Mouse (Mus musculus) skeletal muscle tissue, adult 2 months (tissue): ENCODE measurements at regions not wholly inside any gene's neighbourhood (a gene's known extent, or its start where the extent isn't known, plus 50 kb on each side); places are given as distances from the start of the nearest gene placed in this dataset.
"Not testable (repeated sequence)": the region's sequence is repeated elsewhere in the genome, so short reads cannot be mapped to it uniquely, and the experiment has no call there.

Experiments
- DNase-seq: peaks from one replicate; pipeline ENCODE4 v3.0.0-alpha.2; 2012; ENCODE audit warnings: low read depth, low spot score

DNA sequence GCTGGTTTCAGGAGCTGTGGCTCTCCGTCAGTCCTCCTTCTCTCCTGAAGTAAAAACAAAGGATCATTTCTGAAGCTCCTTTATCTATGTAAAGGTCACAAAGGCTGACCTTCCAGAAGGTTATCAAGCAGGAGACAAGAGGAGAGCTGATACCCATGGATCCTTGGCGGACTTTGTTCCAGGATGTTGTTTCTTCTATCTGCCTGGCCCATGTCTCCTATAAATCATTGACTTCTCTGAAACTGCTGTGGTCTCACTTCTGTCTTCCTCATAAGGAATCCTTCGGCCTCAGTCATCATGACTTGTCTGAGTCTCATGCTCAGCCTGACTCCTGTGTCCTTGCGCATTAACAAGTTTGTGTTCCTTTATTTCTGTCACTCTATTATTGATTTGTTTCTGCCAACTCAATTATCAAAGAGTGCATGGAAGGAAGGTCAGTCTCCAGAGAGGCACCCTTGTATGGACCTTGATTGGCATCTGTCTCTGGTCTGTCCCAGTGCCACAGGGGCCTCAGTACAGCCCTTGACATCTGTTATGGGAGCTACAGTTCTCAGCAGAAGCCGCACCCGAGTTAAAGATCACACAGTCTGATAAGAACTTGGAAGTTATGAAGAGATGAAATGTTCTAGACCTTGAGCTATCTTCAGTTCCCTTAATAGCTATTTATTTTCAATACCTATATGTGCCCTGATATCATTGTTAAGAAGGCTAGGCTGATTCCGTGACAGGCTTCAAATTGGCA is 53.2 kb upstream of the Dazl start:
- no peak for DNase-seq

DNA sequence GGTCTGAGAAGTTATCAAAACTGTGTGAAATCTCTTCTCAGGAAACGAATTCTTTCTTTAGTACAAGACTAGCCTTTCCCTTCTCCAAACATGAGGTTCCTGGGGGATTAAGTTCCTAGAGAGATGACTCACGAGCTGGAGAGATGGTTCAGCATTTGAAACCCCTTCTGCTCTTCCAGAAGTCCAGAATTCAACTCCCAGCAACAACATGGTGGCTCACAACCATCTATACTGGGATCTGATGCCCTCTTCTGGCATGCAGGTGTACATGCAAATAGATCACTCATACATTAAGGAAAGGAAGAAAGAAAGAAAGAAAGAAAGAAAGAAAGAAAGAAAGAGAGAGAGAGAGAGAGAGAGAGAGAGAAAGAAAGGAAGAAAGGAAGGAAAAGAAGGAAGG is 60.4 kb upstream of the Dazl start:
- not testable (repeated sequence) for DNase-seq

DNA sequence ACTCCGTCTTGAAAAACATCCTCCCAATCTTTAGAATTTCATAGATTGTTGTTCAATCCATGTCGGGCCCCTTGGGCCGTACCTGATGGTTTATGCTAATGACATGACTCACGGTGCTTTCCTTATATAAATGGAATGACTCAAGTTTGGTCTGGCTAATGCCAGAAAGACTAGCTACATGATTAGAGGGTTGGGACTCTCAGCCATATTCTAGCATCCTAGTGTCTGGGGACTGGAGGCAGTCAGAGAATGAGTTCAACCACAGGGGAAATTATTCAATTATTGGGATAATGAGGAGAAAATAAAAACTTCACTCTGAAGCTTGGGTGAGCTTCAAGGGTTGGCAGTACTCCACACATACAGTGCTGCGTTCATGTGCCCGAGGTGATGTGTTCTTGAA is 60.9 kb upstream of the Dazl start:
- no peak for DNase-seq

DNA sequence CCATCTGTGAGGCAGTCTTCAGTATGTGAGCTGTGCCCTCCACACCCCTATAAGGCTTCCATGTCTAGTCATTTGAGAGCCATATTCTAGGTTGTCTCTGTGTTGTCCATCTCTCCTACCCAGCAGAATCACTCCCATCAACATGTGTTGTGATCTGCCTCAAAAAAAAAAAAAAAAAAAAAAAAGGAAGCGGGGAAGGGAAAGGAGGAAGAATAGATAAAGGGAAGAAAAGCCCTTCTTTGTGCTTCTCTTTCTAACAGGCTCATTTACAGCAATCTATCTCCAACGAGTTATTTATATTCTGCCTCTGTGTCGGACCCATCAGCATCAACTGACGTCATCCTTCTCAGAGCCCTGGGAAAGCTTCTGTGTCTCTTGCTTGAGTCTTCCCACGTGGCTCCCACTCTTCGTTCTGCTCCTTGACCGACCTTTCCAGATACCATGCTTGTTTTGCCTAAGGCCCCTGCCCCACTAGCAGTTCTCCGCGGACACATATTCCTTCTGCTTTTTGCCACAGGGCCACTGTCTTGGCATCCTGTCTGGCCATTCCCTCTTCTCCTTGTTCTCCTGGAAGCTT is 68.3 kb upstream of the Dazl start:
- no peak for DNase-seq

DNA sequence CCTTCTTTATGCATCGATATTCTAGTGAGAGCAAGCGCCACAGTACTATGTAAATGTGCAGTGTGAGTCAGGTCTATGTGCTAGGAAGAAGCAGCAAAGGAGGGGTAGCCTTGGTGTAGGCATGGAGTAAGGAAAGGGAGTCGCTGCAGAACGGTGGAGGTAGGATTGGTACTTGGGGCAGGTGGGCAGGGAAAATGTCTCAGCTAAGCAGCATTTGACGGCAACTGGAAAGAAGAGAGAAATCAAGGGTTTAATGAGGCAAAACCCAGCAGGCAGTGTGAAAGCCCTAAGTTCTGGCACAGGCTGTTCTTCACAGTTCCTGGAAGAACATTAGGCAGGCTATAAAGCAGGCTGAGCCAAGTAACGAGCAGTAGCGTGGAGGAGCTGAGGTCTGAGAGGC is 72.0 kb upstream of the Dazl start:
- no peak for DNase-seq

DNA sequence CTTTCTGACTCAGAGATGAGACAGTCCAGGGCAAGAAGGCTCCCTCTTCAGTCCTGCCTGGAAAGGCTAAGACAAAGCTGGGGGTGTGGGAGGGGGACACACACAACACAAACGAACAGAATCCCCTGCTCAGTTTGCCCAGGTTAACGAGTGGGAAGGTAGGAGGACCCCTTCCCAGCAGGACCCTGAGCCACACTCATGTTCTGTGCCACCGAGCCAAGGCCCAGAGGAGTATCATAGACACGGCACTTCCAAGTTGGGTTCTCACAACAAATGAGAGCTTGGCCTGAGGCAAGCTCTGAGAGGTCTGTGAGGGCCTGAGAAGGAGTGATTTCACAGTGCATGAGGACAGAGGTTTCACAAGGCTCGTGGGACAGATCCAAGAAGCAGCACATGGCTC is 72.7 kb upstream of the Dazl start:
- DNase-seq = no peak

DNA sequence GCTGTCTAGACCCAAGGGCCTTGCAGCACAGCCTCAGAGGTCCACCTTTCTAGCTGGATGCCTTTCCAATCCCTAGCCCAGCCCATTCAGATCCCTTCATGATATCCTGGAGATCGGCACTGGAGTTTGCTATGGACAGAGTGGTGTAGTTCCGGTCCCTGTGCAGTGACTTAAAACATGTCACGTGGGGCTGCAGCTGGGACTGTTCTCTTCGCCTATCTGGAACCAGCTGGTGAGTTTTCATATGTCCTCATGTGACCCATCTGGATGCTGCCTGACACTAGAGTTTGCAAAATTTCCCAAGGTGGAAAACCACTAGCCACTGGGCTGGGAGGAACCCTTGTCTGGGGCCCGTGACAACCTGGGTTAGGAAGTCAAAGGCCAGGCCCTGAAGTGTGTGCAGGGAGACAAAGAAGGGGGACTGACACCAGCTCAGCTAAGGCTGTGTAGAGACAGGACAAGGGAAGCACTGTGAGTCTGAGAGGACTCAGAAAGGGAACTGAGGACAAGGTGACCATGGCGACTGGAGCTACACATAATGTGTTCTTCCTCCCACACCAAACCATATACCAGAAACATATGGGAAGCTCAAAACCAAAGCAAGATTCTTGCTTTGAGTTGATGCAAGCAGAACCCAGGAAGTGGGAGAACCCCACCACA is 75.9 kb upstream of the Dazl start:
- peak; percentile 54 for DNase-seq

DNA sequence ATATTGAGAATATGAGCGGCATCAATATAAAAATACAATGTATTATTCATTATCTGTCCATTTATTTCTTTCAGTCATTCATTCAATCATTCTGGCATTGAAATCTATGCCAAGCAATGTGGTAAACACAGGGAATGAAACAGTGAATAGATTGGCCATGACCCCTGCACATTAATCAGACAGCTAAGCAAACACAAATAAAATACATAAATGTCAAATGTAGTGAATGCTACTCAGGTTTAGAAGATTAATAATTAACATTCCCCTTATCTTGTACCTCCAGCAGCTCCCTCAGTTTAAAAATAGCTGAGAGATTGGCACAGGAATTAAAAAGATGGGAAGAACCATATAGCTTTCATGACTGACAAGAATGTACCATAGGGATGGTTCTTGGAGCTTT is 77.0 kb upstream of the Dazl start:
- no peak for DNase-seq

DNA sequence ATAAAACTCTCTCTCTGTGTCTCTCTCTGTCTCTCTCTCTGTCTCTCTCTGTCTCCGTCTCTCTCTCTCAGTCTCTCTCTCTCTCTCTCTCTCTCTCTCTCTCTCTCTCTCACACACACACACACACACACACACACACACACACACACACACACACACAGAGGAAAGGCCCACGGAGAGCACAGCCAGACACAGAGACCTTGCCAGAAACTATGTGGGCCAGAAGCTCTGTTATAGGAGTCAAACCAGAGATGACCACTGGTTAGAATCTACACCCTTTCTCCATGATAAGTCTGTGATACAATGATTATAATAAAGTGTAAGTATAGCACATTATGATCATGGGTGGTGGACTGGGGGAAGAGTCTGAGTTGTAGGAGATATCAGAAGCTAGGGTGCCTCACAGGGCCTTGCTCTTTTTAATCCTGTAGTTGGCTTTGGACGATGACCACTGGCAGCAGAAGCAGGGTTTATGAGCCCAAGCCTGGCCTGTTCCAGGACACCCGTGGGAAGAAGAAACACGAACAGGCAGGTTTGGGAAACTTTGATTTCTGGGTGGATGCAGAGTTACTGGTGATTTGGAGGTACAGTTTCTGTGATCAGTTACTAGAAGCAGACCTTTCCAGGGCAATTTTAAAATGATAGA is 80.2 kb upstream of the Dazl start:
- no peak for DNase-seq

DNA sequence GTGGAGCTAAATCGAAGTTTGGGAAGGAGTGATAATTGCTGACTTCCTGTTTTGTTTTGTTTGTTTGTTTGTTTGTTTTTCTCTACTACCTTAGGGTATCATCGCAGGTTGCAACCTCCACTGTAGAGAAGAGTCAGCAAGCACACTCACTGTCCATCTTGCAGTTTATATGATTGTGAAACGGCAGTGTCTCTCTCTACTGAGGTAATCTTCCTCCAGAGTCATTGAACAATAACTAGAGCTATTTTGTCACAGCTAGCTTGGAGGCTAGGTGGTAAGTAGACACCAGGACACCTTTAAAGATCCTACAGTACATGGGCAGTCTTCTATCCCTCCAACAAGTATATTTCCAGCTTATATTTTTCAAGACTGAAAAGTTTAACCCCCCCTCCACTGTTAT is 82.0 kb upstream of the Dazl start:
- DNase-seq = no peak

DNA sequence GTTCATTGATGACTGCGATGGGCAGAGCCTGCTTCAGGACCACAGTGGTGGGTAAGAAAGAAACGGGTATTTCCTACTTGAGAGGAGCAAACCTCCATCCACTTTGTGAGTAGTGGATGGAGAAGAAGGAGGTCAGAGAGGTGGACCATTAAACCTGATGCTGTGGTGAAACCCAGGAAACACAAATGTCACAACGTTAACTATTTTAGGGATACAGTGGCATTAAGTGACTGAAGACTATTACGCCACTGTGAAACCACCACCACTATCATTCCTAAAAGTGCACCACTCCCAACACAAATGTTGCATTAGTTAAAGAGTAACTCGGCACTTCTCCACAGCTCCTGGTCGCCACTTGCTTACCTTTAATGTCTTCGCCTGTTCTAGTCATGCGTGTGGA is 83.3 kb upstream of the Dazl start:
- no peak for DNase-seq

DNA sequence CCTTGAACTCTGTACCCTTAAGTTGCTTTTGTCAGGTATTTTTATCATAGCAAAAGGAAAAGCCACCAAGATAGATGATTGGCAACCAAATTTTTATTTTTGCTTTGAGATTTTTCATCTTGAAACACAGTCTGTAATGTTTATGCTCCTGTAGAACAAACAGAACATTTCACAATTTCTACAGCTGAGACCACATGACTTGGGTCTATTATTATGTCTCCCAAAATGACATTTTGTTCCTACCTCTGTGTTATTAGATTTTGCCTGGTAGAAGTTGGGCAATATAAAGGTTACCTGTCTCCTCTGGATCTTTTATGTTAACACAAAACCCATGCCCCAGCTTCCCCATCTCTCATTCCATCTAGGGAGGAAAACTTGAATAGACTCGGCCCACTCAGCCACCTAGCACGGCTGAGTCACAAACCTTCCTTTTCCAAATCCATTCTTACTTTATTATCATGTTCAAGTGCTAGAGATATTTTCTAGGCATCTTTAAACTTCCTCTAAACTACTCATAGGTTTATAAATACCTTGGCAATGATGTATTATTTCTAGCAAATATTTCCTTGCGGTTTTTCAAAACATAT is 84.8 kb upstream of the Dazl start:
- DNase-seq = no peak

DNA sequence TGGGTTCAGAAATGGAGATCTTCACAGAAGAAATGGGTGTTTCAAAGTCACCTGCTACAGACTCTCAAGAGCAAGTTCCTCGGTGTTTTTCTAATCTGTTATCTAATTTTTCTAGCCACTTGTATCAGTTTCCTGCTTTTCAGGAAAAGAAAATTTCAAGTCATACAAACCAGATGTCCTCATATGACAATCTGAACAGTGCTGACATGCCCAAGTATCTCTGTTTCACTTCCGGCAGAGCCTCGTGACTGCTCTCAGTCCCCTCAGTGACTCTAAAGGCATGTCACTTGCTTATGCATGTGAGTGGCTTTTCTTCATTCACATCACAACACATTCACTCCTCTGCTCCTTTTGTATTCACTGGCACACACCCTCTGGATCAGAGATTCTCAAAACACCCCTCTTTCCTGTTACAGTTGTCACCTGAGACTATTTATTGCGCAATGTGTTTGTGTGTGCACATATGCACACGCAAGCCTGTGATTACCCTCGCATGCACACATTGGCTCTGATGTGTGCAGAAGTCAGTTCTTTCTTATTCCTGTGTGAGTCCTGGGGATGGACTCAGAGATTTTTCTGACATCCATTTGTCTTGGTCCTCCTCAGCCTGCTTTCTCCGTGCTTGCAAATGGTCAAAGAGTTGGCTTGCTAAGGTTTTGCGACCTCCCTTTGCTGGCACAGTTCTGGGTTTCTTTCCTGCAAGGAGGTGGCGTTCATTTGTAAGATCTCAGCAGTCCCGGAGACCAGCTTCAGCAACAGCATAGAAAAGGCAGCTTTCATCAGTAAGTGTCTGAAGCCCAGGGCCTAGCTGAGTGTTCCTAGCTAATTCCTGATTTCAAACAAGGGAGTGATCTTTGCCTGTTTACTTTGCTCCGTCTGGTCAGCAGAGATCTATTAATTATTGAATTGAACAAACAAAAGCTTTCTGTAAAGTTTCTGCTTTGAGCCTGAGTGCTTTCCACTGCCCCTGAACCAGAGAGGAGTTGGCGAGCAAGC is 95.6 kb upstream of the Dazl start:
- no peak for DNase-seq

DNA sequence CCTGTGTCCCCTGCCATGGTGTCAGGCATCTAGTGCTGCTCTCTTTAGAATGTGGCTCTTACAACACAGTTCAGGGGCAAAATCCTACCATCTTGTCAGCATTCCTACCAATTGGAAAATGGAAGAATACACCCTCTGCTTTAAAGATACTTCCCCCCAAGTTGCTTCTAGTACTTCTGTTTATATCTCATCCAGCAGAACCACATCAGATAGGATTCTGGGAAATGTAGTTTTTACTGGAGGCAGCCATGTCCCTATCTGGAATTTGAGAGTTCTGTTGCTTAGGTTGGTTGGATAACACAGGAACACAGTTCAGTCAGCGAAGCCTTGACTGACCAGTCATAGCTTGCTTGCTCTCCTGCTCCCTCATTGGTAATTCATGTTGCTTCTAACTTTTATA is 96.7 kb upstream of the Dazl start:
- no peak for DNase-seq

DNA sequence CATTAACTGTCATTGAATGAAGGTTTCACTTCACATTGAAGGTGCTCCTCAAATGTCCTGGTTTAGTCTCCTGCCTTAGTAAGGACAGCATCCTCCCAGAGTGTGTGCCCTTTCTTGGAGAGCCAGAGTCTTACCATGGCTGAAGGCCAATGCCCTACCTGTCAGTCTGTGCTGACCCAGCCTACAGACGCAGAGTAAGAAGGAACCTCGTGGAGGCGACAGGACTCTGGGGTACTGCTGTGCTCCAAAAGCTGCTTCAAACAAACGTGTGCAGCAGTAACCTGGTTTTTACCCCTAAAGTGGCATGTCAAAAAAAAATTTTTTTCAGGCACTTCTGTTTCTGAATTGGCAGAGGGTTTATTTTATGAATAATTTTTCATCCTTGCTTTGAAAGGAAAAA is 97.8 kb upstream of the Dazl start:
- DNase-seq = no peak

DNA sequence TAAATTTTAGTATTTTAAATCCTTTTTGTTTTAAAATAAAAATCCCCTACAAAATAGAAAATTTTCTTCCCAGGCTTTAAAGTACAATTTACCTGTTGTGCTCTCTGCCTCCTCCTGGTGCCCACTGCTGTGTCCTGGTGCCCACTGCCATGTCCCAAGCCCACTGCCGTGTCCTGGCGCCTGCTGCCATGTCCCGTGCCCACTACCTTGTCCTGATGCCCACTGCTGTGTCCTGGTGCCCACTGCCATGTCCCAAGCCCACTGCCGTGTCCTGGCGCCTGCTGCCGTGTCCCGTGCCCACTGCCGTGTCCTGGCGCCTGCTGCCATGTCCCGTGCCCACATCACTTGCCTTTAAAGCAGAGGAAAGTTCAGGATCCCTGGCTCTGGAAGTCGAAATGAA is 98.6 kb upstream of the Dazl start:
- DNase-seq = no peak

DNA sequence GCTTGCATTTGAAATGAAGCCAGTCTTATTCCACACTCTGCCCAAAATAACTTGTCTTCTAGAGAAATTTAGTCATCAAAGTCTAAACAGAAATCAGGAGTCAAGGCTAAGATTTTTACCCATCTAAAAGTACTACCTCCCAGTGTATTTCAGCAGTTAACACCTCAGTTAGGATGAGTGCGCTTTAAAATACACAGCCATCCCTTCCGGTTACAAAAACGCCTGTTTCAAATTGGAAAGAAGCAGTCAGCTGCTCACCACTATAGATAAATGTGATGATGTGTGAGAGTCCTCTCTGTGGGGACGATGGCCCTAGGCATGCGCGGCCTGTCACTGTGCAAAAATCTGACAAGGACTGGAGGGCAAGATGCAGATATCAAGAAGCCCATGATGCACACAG is 99.0 kb upstream of the Dazl start:
- no peak for DNase-seq

DNA sequence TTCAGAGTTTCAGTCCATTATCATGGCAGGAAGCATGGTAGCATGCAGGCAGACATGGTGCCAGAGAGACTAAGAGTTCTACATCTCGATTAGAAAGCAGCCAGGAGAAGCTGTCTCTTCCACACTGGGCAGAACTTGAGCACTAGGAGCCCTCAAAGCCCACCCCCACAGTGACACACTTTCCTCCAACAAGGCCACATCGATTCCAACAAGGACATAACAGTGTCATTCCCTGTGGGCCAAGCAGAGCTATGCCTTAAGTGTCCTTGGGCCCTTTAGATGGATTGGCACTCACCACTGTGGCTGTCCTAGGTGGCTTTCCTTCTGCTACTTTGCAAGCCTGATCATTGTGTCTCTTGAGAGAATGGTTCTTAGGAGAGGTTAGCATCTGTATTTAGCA is 99.5 kb upstream of the Dazl start:
- no peak for DNase-seq

DNA sequence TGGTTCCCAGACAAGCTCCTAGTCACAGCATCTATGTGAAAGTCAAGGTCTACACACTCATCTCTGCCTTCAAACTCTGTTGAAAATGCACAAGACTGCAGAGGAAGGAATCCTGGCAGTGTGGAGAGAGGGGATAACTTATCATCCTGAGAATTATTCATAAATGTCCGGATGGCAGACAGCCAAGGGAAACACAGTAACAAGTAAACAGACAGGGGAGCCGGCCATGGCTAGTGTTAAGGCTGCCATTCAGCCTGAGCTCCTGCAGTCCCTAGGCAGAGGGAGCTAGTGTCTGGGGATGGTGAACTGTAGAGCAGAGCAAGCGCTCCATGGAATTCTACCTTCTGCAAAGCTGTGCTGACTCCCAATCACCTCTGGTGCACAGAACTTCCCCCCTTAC is 100.3 kb upstream of the Dazl start:
- no peak for DNase-seq

DNA sequence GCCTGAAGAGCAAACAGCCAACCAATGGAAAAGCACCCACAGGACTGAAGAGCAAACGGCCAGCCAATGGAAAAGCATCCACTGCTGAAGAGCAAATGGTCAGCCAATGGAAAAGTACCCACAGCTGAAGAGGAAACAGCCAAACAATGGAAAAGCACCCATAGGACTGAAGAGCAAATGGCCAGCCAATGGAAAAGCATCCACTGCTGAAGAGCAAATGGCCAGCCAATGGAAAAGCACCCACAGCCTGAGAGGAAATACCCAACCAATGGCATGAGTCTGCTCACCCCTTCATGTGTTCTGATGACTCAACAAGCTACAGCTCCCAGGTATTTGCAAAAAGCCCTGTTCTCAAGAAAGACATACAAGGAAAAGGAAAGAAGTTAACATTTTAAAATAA is 101.4 kb upstream of the Dazl start:
- no peak for DNase-seq

DNA sequence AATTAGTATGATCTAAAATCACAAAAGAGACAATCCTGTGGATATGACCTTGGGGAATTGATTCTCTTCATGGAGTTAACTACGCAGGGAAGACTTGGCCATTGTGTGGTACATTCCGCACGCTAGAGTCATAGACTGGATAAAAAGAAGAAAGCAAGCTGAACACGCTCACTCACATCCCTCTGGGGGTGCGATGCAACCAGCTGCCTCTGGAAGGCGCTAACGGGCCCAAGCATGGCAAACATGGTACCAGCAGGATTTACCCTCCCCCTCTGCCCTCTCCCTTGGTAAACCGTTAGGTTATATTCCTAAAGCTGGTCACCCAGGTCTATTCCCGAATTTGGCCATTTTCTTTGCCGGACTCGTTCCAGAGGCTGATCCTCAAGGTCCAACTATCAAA is 102.2 kb upstream of the Dazl start:
- DNase-seq = no peak
